Mouse (Mus musculus): ENCODE data around the gene Pcdh7.
"Not testable (repeated sequence)": the region's sequence is repeated elsewhere in the genome, so short reads cannot be mapped to it uniquely, and the experiment has no call there.

The Pcdh7 gene

DNA sequence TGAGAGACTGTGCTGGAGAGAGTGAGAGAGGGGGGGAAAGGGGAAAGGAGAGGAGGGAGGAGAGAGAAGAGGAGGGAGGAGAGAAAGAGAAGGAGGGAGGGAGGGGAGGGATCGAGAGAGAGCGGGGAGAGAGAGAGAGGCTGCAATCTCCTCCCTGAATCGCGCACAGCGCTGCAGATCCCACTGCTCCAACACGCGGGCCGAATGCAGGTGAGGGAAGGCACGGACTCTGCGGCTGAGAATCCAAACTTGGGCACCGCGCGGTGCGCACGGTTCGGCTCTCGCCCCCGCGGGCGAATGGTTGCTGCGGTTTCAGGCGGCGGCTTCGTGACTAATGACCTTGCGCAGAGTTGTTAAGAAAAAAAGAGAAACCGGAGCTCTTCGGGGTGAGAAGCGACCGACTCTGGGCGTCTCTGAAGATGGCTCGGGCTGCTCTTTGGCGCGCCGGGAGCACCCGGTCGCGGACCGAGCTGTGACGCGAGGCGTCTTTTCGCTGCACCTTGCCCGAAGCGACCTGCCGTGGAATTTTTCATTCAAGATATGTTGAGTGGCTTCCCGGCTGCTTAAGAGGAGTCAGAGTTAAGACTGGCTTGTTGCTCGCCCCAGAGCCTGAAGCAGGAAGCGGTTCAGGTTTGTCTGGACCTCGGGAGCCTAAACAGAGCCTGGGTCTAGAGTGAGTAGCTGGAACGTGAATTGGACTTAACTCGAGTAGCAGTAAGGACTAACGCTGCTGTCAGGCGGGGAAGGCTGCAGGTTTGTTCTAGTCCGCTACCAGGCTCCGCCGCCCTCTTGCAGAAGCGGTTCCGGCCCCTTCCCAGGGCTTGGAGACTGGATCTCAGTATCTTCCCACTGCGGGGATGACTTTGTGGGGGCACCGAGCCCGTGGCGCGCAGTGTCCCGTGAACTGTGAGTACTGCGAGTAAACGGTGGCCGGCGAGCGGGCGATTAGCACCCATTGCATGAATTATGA, at the start of gene Pcdh7:
Pcdh7 (plus strand) TSS at position 62 of the 970 bp plus-strand sequence.
- in situ Hi-C loops (cut with MboI, MseI), result no loop called here

- in situ Hi-C loops (cut with MboI, MseI), result not testable (repeated sequence)
Measured at GRCm38 (mm10) chr5:57676970-57677369, 40.8 kb upstream of the Pcdh7 start.

DNA sequence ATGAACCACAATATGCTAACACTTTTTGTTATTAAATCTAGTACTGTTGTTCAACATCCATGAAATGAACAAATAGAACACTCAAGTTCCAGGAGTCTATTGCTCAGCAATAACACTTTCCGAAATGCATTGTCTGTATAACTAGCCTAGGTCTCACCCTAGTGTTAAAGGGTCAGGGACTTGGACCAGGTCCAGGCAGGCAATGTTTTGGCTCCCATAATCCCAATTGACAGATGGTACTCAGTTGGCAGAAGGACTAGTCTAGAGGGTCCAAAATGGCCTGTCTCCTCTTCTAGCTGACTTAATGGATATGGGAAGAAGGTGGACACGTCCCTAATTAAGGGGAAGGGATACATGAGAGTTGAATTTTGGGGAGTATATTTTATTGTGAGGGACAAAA, 9.4 kb upstream of the Pcdh7 start:
- in situ Hi-C loops (cut with MboI, MseI), result no loop called here

GRCm38 (mm10) chr5:57713980-57714379, 3.8 kb upstream of the Pcdh7 start:
- in situ Hi-C loops (cut with MboI, MseI), result no loop called here

GRCm38 (mm10) chr5:57714621-57715523, 2.9 kb upstream of the Pcdh7 start:
- in situ Hi-C loops (cut with MboI, MseI), result no loop called here

DNA sequence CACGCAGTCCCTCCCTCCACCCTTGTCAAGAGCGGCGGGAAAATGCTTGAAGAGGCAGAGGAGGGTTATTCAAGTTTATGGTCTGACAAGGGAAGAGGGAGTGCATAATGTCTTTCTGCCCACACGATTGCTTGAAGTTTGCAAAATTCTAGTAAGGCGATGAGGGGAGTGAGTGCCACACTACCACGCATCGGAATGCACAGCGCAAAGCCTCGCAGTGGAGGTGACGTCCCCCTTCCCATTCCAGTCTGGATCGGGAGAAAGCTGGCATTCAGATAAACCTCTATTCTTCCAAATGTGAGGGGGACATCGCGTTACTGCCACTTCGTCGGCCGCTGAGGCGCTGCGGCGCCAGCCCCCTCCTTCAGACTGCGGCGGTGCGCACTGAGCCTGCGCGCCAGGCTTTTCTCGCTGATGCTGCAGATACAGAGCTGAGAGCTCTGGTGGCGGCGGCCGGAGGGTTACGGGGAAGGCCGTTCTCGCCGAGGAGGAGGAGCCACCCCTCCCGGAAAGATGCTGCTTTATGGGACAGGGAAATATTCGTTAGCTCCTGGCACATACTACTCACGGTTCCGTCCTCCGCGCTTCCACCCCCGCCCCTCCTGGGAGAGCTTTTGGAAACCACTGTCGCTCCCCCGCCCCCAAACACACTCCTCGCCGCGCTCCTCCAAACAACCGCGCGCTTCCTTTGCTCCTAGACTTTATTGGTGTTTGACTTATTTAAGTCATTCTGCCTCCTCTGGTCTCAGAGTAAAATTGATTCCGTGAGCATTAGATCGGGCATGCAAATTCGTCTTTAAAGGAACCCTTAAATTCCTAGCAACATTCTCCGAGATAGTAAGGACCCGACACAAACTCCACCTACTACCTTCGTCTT, 2.0 kb upstream of the Pcdh7 start:
- in situ Hi-C loops (cut with MboI, MseI), result no loop called here

GRCm38 (mm10) chr5:57716421-57717237, 1.1 kb upstream of the Pcdh7 start:
- in situ Hi-C loops (cut with MboI, MseI), result no loop called here

GRCm38 (mm10) chr5:57717238-57717905, 395 bp upstream of the Pcdh7 start:
- in situ Hi-C loops (cut with MboI, MseI), result no loop called here

GRCm38 (mm10) chr5:57718876-57719593, 1.3 kb downstream of the Pcdh7 start:
- in situ Hi-C loops (cut with MboI, MseI), result no loop called here

DNA sequence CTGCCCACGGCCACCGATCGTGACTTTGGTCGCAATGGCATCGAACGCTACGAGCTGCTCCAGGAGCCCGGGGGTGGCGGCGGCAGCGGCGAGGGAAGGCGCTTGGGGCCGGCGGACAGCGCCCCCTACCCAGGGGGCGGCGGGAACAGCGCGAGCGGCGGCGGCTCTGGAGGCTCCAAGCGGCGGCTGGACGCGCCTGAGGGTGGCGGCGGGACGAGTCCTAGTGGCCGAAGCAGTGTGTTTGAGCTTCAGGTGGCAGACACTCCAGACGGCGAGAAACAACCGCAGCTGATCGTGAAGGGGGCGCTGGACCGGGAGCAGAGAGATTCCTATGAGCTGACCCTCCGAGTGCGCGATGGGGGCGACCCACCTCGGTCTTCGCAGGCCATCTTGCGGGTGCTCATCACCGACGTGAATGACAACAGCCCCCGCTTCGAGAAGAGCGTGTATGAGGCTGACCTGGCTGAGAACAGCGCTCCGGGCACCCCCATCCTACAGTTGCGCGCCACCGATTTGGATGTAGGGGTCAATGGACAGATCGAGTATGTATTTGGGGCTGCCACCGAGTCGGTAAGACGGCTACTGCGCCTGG, 1.9 kb downstream of the Pcdh7 start:
- in situ Hi-C loops (cut with MboI, MseI), result no loop called here

DNA sequence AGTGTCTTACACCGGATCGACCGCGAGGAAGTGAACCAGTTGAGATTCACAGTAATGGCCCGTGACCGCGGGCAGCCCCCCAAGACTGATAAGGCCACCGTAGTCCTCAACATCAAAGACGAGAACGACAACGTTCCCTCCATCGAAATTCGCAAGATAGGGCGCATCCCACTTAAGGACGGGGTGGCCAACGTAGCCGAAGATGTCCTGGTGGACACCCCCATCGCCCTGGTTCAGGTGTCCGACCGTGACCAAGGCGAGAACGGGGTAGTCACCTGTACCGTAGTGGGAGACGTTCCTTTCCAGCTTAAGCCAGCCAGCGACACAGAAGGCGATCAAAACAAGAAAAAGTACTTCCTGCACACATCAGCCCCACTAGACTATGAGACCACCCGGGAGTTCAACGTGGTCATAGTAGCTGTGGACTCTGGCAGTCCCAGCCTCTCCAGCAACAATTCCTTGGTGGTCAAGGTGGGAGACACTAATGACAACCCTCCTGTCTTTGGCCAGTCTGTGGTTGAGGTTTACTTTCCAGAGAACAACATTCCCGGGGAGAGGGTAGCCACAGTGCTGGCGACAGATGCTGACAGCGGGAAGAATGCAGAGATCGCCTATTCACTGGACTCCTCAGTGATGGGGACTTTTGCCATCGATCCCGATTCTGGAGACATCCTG, 2.6 kb downstream of the Pcdh7 start:
- in situ Hi-C loops (cut with MboI, MseI), result no loop called here

DNA sequence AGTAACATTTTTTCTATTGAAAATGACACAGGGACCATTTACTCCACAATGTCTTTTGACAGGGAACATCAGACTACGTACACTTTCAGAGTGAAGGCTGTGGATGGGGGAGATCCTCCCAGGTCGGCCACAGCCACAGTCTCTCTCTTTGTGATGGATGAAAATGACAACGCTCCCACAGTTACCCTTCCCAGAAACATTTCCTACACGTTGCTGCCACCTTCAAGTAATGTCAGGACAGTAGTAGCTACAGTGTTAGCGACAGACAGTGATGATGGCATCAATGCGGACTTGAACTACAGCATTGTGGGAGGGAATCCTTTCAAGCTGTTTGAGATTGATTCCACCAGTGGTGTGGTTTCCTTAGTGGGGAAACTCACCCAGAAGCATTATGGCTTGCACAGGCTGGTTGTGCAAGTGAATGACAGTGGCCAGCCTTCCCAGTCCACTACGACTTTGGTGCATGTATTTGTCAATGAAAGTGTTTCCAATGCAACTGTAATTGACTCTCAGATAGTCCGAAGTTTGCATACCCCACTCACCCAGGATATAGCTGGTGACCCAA, 3.5 kb downstream of the Pcdh7 start:
- in situ Hi-C loops (cut with MboI, MseI), result no loop called here

DNA sequence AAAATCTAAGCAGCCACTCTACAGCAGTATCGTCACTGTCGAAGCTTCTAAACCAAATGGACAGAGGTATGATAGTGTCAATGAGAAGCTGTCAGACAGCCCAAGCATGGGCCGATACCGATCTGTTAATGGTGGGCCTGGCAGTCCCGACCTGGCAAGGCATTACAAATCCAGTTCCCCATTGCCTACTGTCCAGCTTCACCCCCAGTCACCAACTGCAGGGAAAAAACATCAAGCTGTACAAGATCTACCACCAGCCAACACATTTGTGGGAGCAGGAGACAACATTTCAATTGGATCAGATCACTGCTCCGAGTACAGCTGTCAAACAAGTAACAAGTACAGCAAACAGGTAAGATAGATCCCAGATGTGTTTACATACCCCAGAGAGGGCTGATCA, 4.2 kb downstream of the Pcdh7 start:
- in situ Hi-C loops (cut with MboI, MseI), result no loop called here

DNA sequence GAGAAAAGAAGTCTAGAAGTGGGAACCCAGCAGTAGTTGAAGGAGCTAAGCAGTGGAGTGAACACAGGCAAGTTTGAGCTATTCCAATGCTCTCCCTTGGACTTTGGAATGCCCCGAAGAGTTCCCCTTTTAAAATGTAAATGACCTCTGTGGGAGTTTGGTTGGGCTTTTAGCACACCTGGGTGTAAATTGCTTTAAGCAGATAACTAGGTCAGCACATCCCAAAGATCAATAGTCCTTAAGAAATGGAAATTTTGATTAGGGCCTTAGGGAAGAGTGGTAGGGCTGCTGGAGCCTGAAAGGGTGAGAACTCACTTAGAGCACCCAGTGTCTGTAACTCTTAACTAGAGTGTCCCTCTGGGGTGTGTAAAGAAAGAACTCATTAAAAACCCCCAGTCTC, 15.7 kb downstream of the Pcdh7 start:
- in situ Hi-C loops (cut with MboI, MseI), result no loop called here

DNA sequence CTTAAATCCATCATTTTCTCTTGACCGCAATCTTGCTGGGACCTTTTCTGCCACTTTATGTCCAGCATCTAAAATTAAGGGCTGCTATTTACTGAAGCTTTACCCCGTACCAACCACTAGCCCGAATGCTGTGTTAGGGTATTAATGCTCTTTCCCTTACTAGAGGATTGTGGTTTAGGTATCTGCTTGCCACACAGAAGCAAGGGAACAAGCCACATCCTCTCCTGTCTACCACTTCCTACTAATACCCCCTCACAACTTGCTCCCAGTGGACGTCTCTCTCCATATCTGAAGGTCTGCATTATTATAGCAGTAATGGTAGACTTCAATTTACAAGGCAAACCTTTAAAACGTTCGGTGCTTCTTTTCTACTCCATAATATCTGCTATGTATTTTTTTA, 18.0 kb downstream of the Pcdh7 start:
- in situ Hi-C loops (cut with MboI, MseI), result no loop called here

DNA sequence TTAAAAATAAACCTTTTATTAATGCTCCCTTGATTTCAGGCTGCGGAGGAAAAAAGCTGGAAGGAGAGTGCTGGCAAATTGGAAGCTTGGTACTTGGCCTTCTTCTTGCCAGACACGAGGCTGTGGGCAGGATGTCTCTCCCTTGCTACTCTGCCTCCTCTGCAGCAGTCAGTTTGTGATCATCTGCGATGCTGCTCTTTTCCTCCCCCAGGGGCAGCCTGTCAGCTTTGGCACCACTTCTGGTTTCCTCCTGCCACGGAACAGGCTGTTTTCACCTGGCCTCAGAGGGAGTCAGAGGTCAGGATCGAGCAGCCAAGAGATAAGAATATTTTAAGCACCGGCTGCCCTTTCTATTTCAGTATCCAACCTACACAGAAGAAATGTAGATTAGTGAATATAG, 25.2 kb downstream of the Pcdh7 start:
- in situ Hi-C loops (cut with MboI, MseI), result no loop called here

DNA sequence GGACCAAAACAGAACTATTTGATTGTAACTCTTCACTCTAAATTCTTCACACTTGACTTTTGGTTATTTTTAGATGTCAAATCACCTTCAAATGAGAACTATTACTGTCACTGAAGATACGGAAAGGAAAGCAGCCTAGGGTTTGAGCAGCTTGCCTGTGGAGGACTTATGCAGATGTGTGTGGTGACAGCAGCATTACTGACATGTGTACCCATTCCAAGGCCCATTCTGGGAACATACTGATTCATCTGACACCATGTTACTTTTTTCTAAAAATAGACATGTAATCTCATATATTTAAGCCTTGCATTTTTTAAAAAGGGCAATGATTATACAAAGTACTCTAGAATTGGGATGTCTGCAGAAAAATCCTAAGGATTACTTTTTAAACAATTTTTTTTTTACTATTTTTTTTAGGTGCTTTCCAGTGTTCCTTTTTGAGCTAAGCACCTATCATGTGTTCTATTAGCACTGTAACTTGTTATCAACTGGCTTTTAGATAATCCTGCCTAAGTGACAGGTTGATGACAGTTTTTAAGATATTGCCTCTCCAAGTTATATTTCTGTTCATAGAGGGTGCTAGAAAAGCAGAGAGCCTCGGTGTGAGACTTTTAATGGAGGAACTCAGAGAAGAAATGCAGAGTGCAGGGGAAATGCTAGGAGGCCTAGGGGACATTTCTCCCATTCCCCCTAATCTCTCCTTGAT, 26.3 kb downstream of the Pcdh7 start:
- in situ Hi-C loops (cut with MboI, MseI), result no loop called here
